In the genomic region with DNA sequence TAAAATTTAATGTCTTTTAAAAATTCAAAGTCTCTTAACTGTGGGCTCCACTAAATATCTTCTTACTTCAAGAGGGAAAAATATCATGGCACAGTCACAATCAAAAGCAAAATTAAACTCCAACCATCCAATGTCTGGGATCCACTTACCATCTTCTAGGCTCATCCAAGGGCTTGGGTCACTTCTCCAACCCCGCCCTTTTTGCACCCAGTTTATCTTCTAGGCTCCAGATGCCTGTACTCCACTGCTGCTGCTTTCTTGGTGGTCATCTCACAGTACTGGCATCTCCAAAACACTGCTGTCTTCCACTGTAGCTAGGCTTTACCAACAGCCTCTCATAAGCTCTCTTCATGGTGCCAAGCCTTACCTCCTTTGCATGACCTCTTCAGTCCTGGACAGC, we compare ENCODE assay signal across 32 mouse cellular contexts. TPM values are rescaled to one million over a fixed set of nuclear protein-coding genes. Genes with fewer than 3 reads are reported as not detected.
"Had no signal": no experiment of that assay in that cellular context is flagged by ENCODE, and none has a peak within 500 bp of the region (broad histone marks: within the 10 kb centered on the region; RNA-seq: fewer than 3 reads in every experiment).

No protein-coding gene starts in this region.

- H3K9me3 ChIP-seq: heart, embryonic 10.5 days; heart, embryonic 12.5 days; hindbrain, embryonic 10.5 days; hindbrain, embryonic 12.5 days; kidney, embryonic 15.5 days; limb, embryonic 13.5 days; limb, embryonic 15.5 days; liver, embryonic 13.5 days had no signal

- H3K4me1 ChIP-seq: heart, embryonic 10.5 days; heart, embryonic 12.5 days; hindbrain, embryonic 10.5 days; hindbrain, embryonic 12.5 days; kidney, embryonic 15.5 days; limb, embryonic 13.5 days; limb, embryonic 15.5 days had no signal

- H3K4me2 ChIP-seq: heart, embryonic 12.5 days; hindbrain, embryonic 12.5 days; hindbrain, embryonic 14.5 days; kidney, embryonic 15.5 days; limb, embryonic 13.5 days; limb, embryonic 15.5 days; liver, embryonic 13.5 days had no signal

- H3K4me3 ChIP-seq: gastrocnemius, adult 2 months; heart, embryonic 10.5 days; heart, embryonic 12.5 days; hindbrain, embryonic 10.5 days; hindbrain, embryonic 12.5 days; kidney, embryonic 15.5 days; limb, embryonic 13.5 days; limb, embryonic 15.5 days; liver, embryonic 13.5 days had no signal

- DNase-seq: gastrocnemius, adult 2 months; gastrocnemius, postnatal 10 days; gastrocnemius, postnatal 25 days; heart, adult 18-20 months; heart, postnatal 10 days; heart, postnatal 4 days; kidney, adult 11 months; kidney, adult 2 months; kidney, adult 9 months; kidney, postnatal 14 days; kidney, postnatal 36 days; layer of hippocampus, adult 9-11 months; layer of hippocampus, postnatal 36 days; left cerebral cortex, postnatal 4 days; liver, embryonic 13.5 days had no signal

- ATAC-seq: hindbrain, embryonic 16.5 days; intestine, embryonic 16.5 days had no signal

- H3K9ac ChIP-seq: heart, embryonic 12.5 days; hindbrain, embryonic 12.5 days; hindbrain, embryonic 14.5 days; kidney, embryonic 15.5 days; limb, embryonic 13.5 days; limb, embryonic 15.5 days; liver, embryonic 13.5 days had no signal

- H3K27me3 ChIP-seq: heart, embryonic 12.5 days; hindbrain, embryonic 12.5 days; kidney, embryonic 15.5 days; limb, embryonic 13.5 days; limb, embryonic 15.5 days; liver, embryonic 13.5 days had no signal

- H3K27ac ChIP-seq: gastrocnemius, adult 2 months; heart, embryonic 10.5 days; hindbrain, embryonic 10.5 days; hindbrain, embryonic 12.5 days; hindbrain, embryonic 14.5 days; kidney, embryonic 15.5 days; kidney, postnatal 0 days; limb, embryonic 13.5 days; limb, embryonic 15.5 days; liver, embryonic 13.5 days had no signal

- H3K36me3 ChIP-seq: heart, embryonic 10.5 days; heart, embryonic 12.5 days; hindbrain, embryonic 10.5 days; hindbrain, embryonic 12.5 days; kidney, embryonic 15.5 days; limb, embryonic 13.5 days; limb, embryonic 15.5 days had no signal

RNA-seq across cellular contexts. Expression of a gene that starts 25.0 kb away (rescaled TPM):
- polyA plus RNA-seq: hindbrain, embryonic 14.5 days had no signal

RNA-seq across cellular contexts. Expression of a gene that starts 41.1 kb away (rescaled TPM):
- total RNA-seq: left cerebral cortex, adult 18-20 months; left cerebral cortex, adult 8-10 months; left cerebral cortex, postnatal 10 days; left cerebral cortex, postnatal 25 days had no signal
- polyA plus RNA-seq: heart, embryonic 10.5 days; heart, embryonic 12.5 days; heart, embryonic 14.5 days; hindbrain, embryonic 10.5 days; hindbrain, embryonic 12.5 days; hindbrain, embryonic 14.5 days; hindbrain, embryonic 16.5 days; limb, embryonic 11.5 days had no signal
